Mouse (Mus musculus) T-cell, adult 2 months (primary cell): ENCODE results near the gene 2410015M20Rik.
"Not testable (repeated sequence)": the region's sequence is repeated elsewhere in the genome, so short reads cannot be mapped to it uniquely, and the experiment has no call there.

Experiments
- DNase-seq: peaks from one replicate; pipeline ENCODE4 v3.0.0; 2022; ENCODE audit warnings: low spot score

2410015M20Rik gene

GRCm38 (mm10) chr17:56613236-56613844 is 3.8 kb upstream of the 2410015M20Rik start, which contains the start of gene Rpl36:
Rpl36 (plus strand) TSS chr17:56613416.
- DNase-seq: peak; percentile 91

DNA sequence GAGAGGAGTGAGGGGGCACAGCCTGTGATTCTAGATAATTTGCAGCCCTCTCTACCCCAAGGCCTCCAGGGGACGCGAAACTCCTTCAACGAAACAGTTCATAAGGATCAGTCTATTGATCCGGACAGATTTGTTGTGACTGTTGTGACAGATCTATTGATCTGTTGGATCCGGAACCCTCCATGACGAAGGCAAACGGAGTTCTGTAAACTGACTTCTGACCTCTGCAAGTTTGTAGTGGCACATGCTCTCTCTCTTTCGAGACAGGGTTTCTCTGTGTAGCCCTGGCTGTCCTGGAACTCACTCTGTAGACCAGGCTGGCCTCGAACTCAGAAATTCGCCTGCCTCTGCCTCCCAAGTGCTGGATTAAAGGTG is 3.0 kb upstream of the 2410015M20Rik start:
- DNase-seq: not testable (repeated sequence)

DNA sequence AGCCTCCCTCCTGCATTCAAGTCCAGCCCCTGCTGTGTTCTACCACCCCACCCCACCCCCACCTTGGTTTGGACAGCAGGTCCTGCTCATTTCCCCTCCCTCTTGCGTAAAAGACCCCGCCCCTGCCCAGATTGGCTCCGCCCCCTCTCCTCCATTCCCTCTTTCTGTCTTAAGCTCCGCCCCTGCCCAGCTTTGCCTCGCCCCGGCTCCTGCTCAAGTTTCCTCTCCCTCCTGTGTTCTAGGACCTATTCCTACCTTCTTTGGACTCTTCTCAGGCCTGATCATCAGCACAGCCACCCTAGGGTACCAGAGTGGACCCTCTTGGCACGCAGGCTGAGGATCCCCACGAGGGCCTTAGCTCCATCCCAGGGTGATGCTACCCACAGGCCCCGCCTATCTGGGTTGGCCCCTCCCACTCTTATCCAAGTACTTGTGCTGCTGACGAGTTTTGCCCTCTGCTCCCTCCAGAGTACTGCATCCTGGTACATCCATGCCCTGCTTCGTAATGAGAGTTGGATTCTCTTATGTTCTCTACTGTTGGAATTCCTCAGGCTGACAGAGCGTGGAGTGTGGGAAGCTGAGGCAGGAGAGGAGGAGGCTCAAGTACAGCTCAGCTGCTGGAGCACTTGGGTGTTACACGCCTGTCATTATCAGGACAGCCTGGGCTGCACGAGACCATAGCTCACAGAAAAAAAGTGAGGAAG is 2.4 kb upstream of the 2410015M20Rik start:
- no peak for DNase-seq

GRCm38 (mm10) chr17:56611323-56611722 is 1.8 kb upstream of the 2410015M20Rik start:
- no peak for DNase-seq

- DNase-seq: no peak
Measured at GRCm38 (mm10) chr17:56608699-56609098, 872 bp downstream of the 2410015M20Rik start.

GRCm38 (mm10) chr17:56607521-56608062 is 2.0 kb downstream of the 2410015M20Rik start:
- DNase-seq: no peak

DNA sequence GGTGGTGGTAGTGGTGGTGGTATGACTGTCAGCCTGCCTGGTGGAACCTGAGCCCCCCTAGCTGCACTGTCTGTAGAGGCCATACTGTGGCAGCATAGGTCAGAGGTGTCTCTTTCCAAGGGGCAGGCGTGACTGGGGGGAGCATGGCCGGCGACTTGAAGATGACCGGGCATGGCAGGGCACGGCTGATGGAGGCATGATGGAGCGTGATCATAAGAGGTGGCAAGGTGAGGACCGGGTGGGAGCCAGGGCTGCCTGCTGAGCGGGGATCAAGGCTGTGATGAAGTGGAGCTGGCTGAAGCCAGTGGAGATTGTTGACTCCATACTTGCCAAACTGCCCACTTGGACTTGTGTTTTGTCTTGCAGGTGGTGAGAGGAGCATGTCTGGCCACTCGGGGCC is 4.1 kb downstream of the 2410015M20Rik start:
- DNase-seq: no peak

DNA sequence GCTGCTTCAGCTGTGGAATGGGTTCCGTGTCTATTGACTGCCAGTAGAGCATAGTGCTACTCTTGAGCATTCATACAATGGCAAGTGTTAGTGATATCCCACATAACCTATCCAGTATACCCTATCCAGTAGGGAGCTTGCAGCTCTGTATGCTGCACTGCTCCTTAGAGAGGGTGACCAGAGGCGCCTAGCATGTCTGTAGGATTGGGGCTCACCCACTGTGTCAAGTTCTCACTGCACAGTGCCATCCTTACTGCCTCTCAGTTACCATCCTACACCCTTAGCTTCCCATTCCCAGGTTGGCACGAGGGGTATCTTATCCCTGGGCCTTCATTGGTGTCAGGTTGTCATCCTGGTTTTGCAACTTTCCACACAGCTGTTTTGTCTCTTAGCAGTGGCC is 5.1 kb downstream of the 2410015M20Rik start:
- no peak for DNase-seq

DNA sequence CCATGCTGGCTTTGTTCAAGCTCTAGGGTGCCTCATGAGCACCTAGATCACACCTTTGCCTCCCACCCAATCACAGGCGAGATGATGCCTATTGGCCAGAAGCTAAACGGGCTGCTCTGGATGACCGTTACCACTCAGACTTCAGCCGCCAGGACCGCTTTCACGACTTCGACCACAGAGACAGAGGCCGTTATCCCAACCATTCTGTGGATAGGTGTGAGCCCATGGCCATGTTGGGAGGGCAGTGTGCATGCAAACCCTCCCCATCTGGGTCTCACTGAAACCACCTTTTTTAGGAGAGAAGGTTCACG is 5.5 kb downstream of the 2410015M20Rik start:
- DNase-seq: no peak

DNA sequence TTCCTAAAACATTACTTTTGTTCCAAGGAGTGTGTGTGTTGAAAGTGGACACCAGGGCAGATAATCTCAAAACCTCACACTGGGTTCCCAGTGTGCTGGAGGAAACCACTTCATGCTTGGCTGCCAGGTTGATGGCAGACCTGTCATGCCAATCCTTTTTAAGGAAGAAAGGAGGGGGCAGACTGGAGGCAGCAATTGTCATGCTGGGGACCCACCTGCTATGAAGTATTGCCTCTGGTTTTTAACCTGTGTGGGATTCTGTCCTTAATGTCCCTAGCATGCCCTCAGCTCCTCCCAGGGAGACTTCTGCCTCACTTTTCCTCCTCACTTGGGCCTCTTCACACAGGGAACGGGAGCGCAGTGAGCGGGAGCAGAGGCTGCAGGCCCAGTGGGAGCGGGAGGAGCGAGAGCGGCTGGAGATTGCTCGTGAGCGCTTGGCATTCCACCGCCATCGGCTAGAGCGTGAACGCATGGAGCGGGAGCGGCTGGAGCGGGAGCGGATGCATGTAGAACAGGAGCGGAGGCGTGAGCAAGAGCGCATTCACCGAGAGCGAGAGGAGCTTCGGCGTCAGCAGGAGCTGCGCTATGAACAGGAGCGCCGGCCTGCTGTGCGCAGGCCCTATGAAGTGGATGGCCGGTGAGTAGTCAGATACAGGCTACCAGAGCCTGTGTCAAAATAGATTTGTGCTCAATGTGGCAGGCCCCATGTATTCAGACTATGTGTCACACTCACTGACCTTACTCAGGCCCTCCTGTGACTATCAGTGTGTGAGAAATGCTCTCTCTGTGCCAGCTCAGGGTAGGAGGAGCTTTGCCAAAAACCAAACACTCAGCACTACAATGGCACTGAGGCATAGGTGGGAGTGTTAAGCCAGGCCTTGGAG is 6.1 kb downstream of the 2410015M20Rik start:
- no peak for DNase-seq

GRCm38 (mm10) chr17:56593527-56594271 is 15.9 kb downstream of the 2410015M20Rik start:
- DNase-seq: no peak

DNA sequence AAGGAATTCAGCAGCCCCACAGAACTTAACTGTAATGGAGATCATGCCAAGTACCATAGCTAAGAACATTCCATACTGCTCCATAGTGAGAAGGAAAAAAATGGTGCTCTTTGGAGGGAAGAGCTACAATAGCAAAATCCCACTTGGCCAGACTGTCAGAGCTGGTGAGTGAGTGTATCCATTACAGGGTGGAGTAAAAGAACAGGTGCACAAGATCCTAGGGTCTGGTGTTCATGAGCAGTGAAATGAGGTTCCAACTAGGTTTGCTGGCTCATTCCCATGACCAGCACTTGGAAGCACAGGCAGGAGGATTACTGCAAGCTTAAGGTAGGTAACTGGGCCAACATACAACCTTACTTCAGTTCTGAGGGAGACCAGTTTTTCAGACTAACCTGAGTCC is 17.0 kb downstream of the 2410015M20Rik start:
- DNase-seq: no peak

GRCm38 (mm10) chr17:56588921-56589320 is 20.6 kb downstream of the 2410015M20Rik start:
- DNase-seq: no peak

DNA sequence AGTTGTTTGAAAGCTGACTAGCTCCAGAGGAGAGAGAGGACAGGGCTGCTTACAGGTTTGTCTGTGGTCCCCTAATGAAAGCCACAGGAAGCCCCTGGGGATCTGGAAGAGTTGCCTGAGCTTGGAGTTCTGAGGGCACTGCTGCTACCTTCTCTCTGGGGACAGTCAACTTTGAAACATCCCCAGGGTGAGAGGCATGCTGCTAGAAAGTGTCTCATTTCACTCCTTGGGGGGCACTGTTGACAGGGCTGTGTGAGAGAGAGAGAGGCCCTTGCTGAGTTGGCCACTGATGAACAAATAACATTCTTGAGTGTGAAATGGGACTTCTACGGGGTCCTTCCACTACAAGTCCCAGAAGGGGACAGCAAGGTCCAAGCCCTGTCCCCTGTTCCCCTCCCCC is 21.8 kb downstream of the 2410015M20Rik start:
- DNase-seq: no peak

DNA sequence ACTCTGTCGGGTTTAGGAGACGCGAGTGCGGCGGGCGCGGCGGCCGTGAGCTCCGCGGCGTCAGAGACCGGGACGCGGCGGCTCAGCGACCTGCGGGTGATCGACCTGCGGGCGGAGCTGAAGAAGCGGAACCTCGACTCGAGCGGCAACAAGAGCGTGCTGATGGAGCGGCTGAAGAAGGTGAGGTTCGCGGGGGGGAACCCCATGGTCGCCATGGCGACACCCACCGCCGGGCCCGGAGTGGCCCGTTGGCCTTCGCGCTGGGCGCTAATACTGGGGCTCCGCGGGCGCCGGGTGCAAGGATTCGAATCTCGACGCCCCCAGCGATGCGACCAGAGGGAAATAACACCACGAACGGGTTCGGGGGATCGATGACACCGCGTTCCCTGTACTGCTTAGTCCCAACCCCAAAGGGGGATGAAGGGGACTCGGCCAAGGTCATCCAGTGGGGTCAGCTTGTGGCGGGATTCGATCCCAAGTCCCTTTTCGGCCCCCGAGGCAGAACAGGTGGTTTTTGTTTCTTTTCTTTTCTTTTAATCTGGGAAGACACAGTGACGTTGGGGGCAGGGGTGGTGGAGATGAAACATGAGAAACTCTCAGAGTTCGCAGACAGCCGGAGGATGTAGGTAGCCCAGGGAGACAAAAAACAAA is 24.3 kb downstream of the 2410015M20Rik start:
- DNase-seq: peak; percentile 67

DNA sequence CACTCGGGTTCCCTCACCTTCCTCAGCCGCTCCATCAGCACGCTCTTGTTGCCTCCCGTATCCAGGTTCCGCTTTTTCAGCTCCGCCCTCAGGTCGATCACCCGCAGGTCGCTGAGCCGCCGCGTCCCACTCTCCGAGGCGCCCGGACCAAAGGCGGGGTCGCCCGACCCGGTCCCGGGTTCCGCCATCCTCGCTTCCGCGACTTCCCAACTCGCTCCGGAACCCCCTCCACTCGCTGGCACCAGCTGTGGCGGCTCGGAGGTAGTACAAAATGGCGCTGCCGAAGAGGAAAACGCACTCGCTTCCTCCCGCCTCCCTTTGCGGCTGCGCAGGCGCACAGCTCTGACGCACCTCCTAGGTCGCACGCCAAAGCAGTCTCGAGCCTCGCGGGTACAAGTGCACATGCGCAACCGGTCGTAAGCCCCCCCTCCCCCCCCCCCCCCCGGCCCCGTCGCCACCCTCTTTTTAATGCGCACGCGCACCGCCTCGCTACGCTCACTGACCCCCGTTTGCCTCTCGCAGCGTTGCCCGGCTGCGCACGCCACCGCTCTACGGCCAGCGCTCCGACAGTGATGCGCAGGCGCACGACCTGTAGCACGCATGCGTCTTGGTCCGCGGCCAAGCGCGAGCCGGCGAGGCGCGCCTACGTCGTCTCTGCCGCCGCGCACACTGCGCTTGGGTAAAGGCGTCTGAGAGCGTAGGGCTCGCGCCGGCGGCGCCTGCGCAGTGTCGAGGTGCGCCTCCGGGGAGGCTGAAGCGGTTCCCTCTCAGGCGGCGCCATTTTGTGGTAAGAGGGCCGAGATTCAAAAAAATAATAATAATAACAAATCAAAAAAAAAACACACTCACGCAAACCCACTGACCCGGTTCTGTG is 25.1 kb downstream of the 2410015M20Rik start, which contains the start of the genes Safb2 and Safb:
Gene Safb2 (minus strand): TSS at position 329 of the 874 bp plus-strand sequence.
Gene Safb (plus strand): TSS at position 569 of the 874 bp plus-strand sequence.
- peak; percentile 100 for DNase-seq

- no peak for DNase-seq
Measured at GRCm38 (mm10) chr17:56583611-56584256, 25.8 kb downstream of the 2410015M20Rik start.

DNA sequence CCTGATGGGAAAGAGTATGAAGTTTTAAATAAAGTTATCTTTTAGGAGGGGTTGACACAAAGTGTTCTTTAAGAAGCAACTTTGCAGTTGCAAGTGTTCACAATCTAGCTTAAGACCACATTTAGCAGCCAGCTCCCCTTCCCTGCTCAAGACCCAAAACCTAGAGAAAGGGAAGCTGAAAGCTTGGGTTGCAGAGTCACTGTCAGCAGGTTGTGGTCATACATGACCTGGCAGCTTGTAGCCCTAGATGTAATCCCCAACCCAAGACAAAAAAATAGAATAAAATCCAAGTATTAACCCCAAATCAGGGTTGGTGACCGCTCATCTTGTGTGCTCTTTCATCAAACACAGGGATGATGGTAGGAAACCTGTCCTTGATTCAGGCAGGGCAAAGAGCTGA is 26.5 kb downstream of the 2410015M20Rik start:
- DNase-seq: no peak

- DNase-seq: no peak
Measured at GRCm38 (mm10) chr17:56572939-56573338, 36.6 kb downstream of the 2410015M20Rik start.

GRCm38 (mm10) chr17:56572154-56572553 is 37.4 kb downstream of the 2410015M20Rik start:
- DNase-seq: no peak
